Mouse (Mus musculus): ENCODE data around the gene Coq4.
"Not testable (repeated sequence)": the region's sequence is repeated elsewhere in the genome, so short reads cannot be mapped to it uniquely, and the experiment has no call there.

Gene Coq4

GRCm38 (mm10) chr2:29787104-29787917, at the start of gene Coq4:
Gene Coq4, plus strand, starts transcription at chr2:29787493.
- in situ Hi-C loops (cut with MboI, MseI): no loop called here

GRCm38 (mm10) chr2:29738799-29739198, 48.5 kb upstream of the Coq4 start:
- in situ Hi-C loops (cut with MboI, MseI): loop anchor here in 1 of 2 experiments (10.0 kb wide), 1 partner anchor 1216 kb away; the partner anchor contains the start of gene Tor1b

GRCm38 (mm10) chr2:29739368-29739767, 47.9 kb upstream of the Coq4 start:
- in situ Hi-C loops (cut with MboI, MseI): loop anchor here in 1 of 2 experiments (10.0 kb wide), 1 partner anchor 1215 kb away; the partner anchor contains the start of gene Tor1b

GRCm38 (mm10) chr2:29741207-29741606, 46.1 kb upstream of the Coq4 start:
- in situ Hi-C loops (cut with MboI, MseI): no loop called here

- in situ Hi-C loops (cut with MboI, MseI): no loop called here
These were observed 43.0 kb upstream of the Coq4 start for GRCm38 (mm10) chr2:29744256-29744655.

GRCm38 (mm10) chr2:29747188-29747782, 40.0 kb upstream of the Coq4 start:
- in situ Hi-C loops (cut with MboI, MseI): no loop called here

GRCm38 (mm10) chr2:29747852-29748251, 39.4 kb upstream of the Coq4 start:
- in situ Hi-C loops (cut with MboI, MseI): no loop called here

- in situ Hi-C loops (cut with MboI, MseI): no loop called here
These were observed 38.8 kb upstream of the Coq4 start for GRCm38 (mm10) chr2:29748499-29748898.

- in situ Hi-C loops (cut with MboI, MseI): no loop called here
These were observed 35.8 kb upstream of the Coq4 start, which contains the start of gene Gm13420 for GRCm38 (mm10) chr2:29751497-29751896. Gene Gm13420, minus strand, starts transcription at chr2:29751685.

- in situ Hi-C loops (cut with MboI, MseI): no loop called here
These were observed 34.9 kb upstream of the Coq4 start for GRCm38 (mm10) chr2:29752397-29752796.

- in situ Hi-C loops (cut with MboI, MseI): no loop called here
These were observed 31.6 kb upstream of the Coq4 start for GRCm38 (mm10) chr2:29755693-29756092.

- in situ Hi-C loops (cut with MboI, MseI): loop anchor here in 1 of 2 experiments (10.0 kb wide), 1 partner anchor 90 kb away; no protein-coding TSS in a partner anchor
These were observed 22.5 kb upstream of the Coq4 start for GRCm38 (mm10) chr2:29764831-29765230.

GRCm38 (mm10) chr2:29767976-29768709, 19.1 kb upstream of the Coq4 start:
- in situ Hi-C loops (cut with MboI, MseI): loop anchor here in 1 of 2 experiments (10.0 kb wide), 1 partner anchor 87 kb away; no protein-coding TSS in a partner anchor

- in situ Hi-C loops (cut with MboI, MseI): loop anchor here in 1 of 2 experiments (10.0 kb wide), 1 partner anchor 86 kb away; no protein-coding TSS in a partner anchor
These were observed 18.4 kb upstream of the Coq4 start for GRCm38 (mm10) chr2:29768901-29769300.

- in situ Hi-C loops (cut with MboI, MseI): loop anchor here in 1 of 2 experiments (5.0 kb wide), 1 partner anchor 82 kb away; no protein-coding TSS in a partner anchor
These were observed 17.1 kb upstream of the Coq4 start for GRCm38 (mm10) chr2:29770162-29770561.

GRCm38 (mm10) chr2:29771611-29772461, 15.5 kb upstream of the Coq4 start:
- in situ Hi-C loops (cut with MboI, MseI): loop anchor here in 1 of 2 experiments (5.0 kb wide), 1 partner anchor 80 kb away; no protein-coding TSS in a partner anchor

- in situ Hi-C loops (cut with MboI, MseI): loop anchor here in 1 of 2 experiments (5.0 kb wide), 1 partner anchor 79 kb away; no protein-coding TSS in a partner anchor
These were observed 14.0 kb upstream of the Coq4 start for GRCm38 (mm10) chr2:29773323-29773722.

- in situ Hi-C loops (cut with MboI, MseI): not testable (repeated sequence)
These were observed 6.0 kb upstream of the Coq4 start for GRCm38 (mm10) chr2:29781256-29781655.

- in situ Hi-C loops (cut with MboI, MseI): no loop called here
These were observed 3.0 kb upstream of the Coq4 start for GRCm38 (mm10) chr2:29784290-29784689.

GRCm38 (mm10) chr2:29787937-29788681, 816 bp downstream of the Coq4 start, which contains the start of gene Trub2:
Gene Trub2, minus strand, starts transcription at chr2:29788502.
- in situ Hi-C loops (cut with MboI, MseI): no loop called here
